Mouse (Mus musculus): ENCODE results near the gene Rpp30. TPM values are rescaled to one million over a fixed set of nuclear protein-coding genes. Genes with fewer than 3 reads are reported as not detected.

Gene Rpp30
- 10 to 100 TPM; 16.4 to 19.4 TPM for total RNA-seq (2021)
- long read RNA-seq, experiment 1, transcript Rpp30-201 (11 exons, 1,145 nt), result major isoform, 27 of 36 reads
- long read RNA-seq, experiment 1, partial matches to known transcripts, result 4 of 36 reads
- long read RNA-seq, experiment 1, other reads (novel, unspliced or antisense), result 5 of 36 reads
- long read RNA-seq, experiment 2, transcript Rpp30-201 (11 exons, 1,145 nt), result major isoform, 14 of 24 reads
- long read RNA-seq, experiment 2, partial matches to known transcripts, result 0 of 24 reads
- long read RNA-seq, experiment 2, other reads (novel, unspliced or antisense), result 10 of 24 reads

GRCm38 (mm10) chr19:36083262-36084225, at the start of gene Rpp30:
TSS of gene Rpp30 (plus strand) at chr19:36083716.
- DNase-seq (ENCODE audit: low spot score in 2 of 2), result peak; percentile 50 to 83

- no peak for DNase-seq (ENCODE audit: low spot score in 2 of 2)
These were observed 37.5 kb upstream of the Rpp30 start for GRCm38 (mm10) chr19:36046046-36046445.

GRCm38 (mm10) chr19:36056502-36057221, 26.9 kb upstream of the Rpp30 start:
- DNase-seq (ENCODE audit: low spot score in 2 of 2), result peak; percentile 7 to 16

- DNase-seq (ENCODE audit: low spot score in 2 of 2), result peak; percentile 15 to 20
These were observed 26.2 kb upstream of the Rpp30 start, which contains the start of gene Htr7 for GRCm38 (mm10) chr19:36057231-36057811. TSS of gene Htr7 (minus strand) at chr19:36057507.

GRCm38 (mm10) chr19:36062801-36063529, 20.6 kb upstream of the Rpp30 start:
- DNase-seq (ENCODE audit: low spot score in 2 of 2), result no peak

GRCm38 (mm10) chr19:36082606-36083261, 782 bp upstream of the Rpp30 start:
- DNase-seq (ENCODE audit: low spot score in 2 of 2), result peak in 1 of 2 experiments; percentile 15

GRCm38 (mm10) chr19:36090781-36091180, 7.3 kb downstream of the Rpp30 start:
- DNase-seq (ENCODE audit: low spot score in 2 of 2), result no peak

GRCm38 (mm10) chr19:36097194-36097593, 13.7 kb downstream of the Rpp30 start:
- no peak for DNase-seq (ENCODE audit: low spot score in 2 of 2)

GRCm38 (mm10) chr19:36098265-36098664, 14.7 kb downstream of the Rpp30 start:
- no peak for DNase-seq (ENCODE audit: low spot score in 2 of 2)

GRCm38 (mm10) chr19:36098916-36099315, 15.4 kb downstream of the Rpp30 start:
- DNase-seq (ENCODE audit: low spot score in 2 of 2), result no peak

- DNase-seq (ENCODE audit: low spot score in 2 of 2), result no peak
These were observed 20.4 kb downstream of the Rpp30 start for GRCm38 (mm10) chr19:36103909-36104308.

- no peak for DNase-seq (ENCODE audit: low spot score in 2 of 2)
These were observed 25.9 kb downstream of the Rpp30 start for GRCm38 (mm10) chr19:36109318-36109944.

- no peak for DNase-seq (ENCODE audit: low spot score in 2 of 2)
These were observed 26.9 kb downstream of the Rpp30 start for GRCm38 (mm10) chr19:36110465-36110864.

GRCm38 (mm10) chr19:36111054-36111895, 27.8 kb downstream of the Rpp30 start:
- no peak for DNase-seq (ENCODE audit: low spot score in 2 of 2)

GRCm38 (mm10) chr19:36112007-36112406, 28.5 kb downstream of the Rpp30 start:
- DNase-seq (ENCODE audit: low spot score in 2 of 2), result no peak

- DNase-seq (ENCODE audit: low spot score in 2 of 2), result no peak
These were observed 32.7 kb downstream of the Rpp30 start for GRCm38 (mm10) chr19:36116185-36116584.

- DNase-seq (ENCODE audit: low spot score in 2 of 2), result no peak
These were observed 35.7 kb downstream of the Rpp30 start for GRCm38 (mm10) chr19:36119219-36119618.

GRCm38 (mm10) chr19:36119783-36120471, 36.4 kb downstream of the Rpp30 start, which contains the start of gene Ankrd1:
TSS of gene Ankrd1 (minus strand) at chr19:36120099.
- DNase-seq (ENCODE audit: low spot score in 2 of 2), result peak in 1 of 2 experiments; percentile 32
